Mouse (Mus musculus): ENCODE results near the gene 1700122O11Rik.

DNA sequence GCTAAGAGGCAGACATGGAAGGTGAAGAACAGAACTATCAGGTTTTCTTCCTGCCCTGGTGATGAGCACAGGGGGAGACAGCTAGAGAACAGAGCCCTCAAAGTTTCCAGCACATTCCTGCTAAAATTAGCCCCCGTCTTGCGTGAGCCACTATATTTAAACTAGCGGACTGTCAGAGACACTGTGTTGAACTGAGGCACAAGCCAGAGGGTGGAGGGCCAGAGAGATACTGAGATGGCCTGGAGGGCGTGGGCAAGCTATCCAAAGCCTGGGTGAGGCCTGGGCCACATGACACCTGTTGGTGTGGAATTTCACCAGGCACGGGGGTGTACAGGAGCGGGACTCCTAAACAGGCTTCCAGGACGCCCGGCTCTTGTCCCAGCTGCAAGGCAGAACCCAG is 14.0 kb downstream of the 1700122O11Rik start:
- TF ChIP-seq POLR2A (IDR thresholded peaks at IDR 0.05; ENCODE audit: low read depth, low read length) (no peak), CTCF (conservative IDR thresholded peaks at IDR 0.05; ENCODE audit: insufficient read depth, insufficient read length, low read depth, low read length) (no peak)
